Mouse (Mus musculus): Measurements from ENCODE around the gene Lin7a.

- TF ChIP-seq POLR2A (IDR thresholded peaks at IDR 0.05; ENCODE audit: insufficient read length, low read depth), result no peak
- no peak for TF ChIP-seq TCF3 (IDR thresholded peaks at IDR 0.05; ENCODE audit: insufficient read length, low read depth)
- no peak for TF ChIP-seq MAX (IDR thresholded peaks at IDR 0.05; ENCODE audit: low read depth)
- no peak for TF ChIP-seq MYOD1 (IDR thresholded peaks at IDR 0.05; ENCODE audit: control insufficient read depth in 1 of 3, insufficient read length in 2 of 3, low read depth in 2 of 3)
- no peak for TF ChIP-seq E2F4 (IDR thresholded peaks at IDR 0.05; ENCODE audit: insufficient read depth)
- no peak for TF ChIP-seq CEBPB (IDR thresholded peaks at IDR 0.05; ENCODE audit: insufficient read depth, poor library complexity, severe bottlenecking)
Observed at GRCm38 (mm10) chr10:107237076-107237475, 34.4 kb upstream of the Lin7a start.

Measured in myocyte (in vitro differentiated cells).